Mouse (Mus musculus) liver, embryonic 14.5 days (tissue): ENCODE results near the gene Col11a1. TPM values are rescaled to one million over a fixed set of nuclear protein-coding genes. Genes with fewer than 3 reads are reported as not detected.

Experiments used
- ATAC-seq: fragments of 200-750 bp; cut with Nextera tagmentation; 2 replicates; pipeline ENCODE4 v1.8.0; 2017; ENCODE audit warnings: moderate number of reproducible peaks, mild to moderate bottlenecking, moderate library complexity; ENCODE audit not compliant: insufficient read depth
- DNase-seq, 3 experiments: peaks; one replicate each; pipeline ENCODE4 v3.0.0-alpha.2; 2012 to 2013; ENCODE audit warnings: low read depth in 3 of 3, low spot score in 3 of 3
- H3K27ac ChIP-seq: fragments of 300-500 bp; sonication (generic); 2 replicates; pipeline ENCODE4 v1.5.1; 2014; ENCODE audit warnings: moderate library complexity, mild to moderate bottlenecking, control low read depth, inconsistent platforms
- H3K27me3 ChIP-seq: fragments of 300-500 bp; sonication (generic); 2 replicates; pipeline ENCODE4 v1.6.1; 2014; ENCODE audit warnings: mild to moderate bottlenecking, low read length, moderate library complexity; ENCODE audit not compliant: control insufficient read depth, insufficient read depth
- H3K36me3 ChIP-seq: fragments of 300-500 bp; sonication (generic); replicated peaks from 2 replicates; pipeline ENCODE4 v1.6.1; 2014; ENCODE audit warnings: low read depth; ENCODE audit not compliant: control insufficient read depth, insufficient read depth
- H3K4me1 ChIP-seq, 2 experiments: fragments of 200-500 bp in 1 of 2; fragments of 300-500 bp in 1 of 2; sonication (generic) in 1 of 2; replicated peaks; 2 replicates each; pipeline ENCODE4 v1.6.1; 2012 to 2014; ENCODE audit warnings: antibody characterized with exemption in 1 of 2, inconsistent platforms in 1 of 2, low read length in 1 of 2; ENCODE audit not compliant: control insufficient read depth in 2 of 2, insufficient read depth in 2 of 2
- H3K4me2 ChIP-seq: fragments of 300-500 bp; sonication (generic); 2 replicates; pipeline ENCODE4 v1.6.1; 2014; ENCODE audit warnings: low read depth, mild to moderate bottlenecking, control low read depth, moderate library complexity
- H3K4me3 ChIP-seq, 2 experiments: fragments of 200-500 bp in 1 of 2; fragments of 300-500 bp in 1 of 2; sonication (generic) in 1 of 2; 2 replicates each; pipeline ENCODE4 v1.5.1; 2012 to 2014; ENCODE audit warnings: low read depth in 2 of 2, low read length in 2 of 2, mild to moderate bottlenecking in 2 of 2, control low read depth in 1 of 2, inconsistent platforms in 1 of 2, moderate library complexity in 1 of 2; ENCODE audit not compliant: insufficient read depth in 1 of 2
- H3K9ac ChIP-seq: fragments of 300-500 bp; sonication (generic); replicated peaks from 2 replicates; pipeline ENCODE4 v1.6.1; 2014; ENCODE audit warnings: mild to moderate bottlenecking, control low read depth, moderate library complexity
- H3K9me3 ChIP-seq: fragments of 300-500 bp; sonication (generic); 2 replicates; pipeline ENCODE4 v1.6.1; 2016; ENCODE audit warnings: low read length, mixed read lengths; ENCODE audit not compliant: control insufficient read depth
- CTCF ChIP-seq: IDR thresholded peaks from 2 replicates; pipeline ENCODE4 v1.5.1; 2016; ENCODE audit warnings: antibody characterized with exemption, low read depth, control low read depth
- EP300 ChIP-seq: IDR thresholded peaks from 2 replicates; pipeline ENCODE4 v1.6.1; 2016; ENCODE audit warnings: antibody characterized with exemption, low read depth
- WGBS: fragments of 180-500 bp; shearing (Covaris S2); extraction: QIAGEN DNeasy Blood & Tissue Kit; methylation state at CpG from one replicate; pipeline ENCODE4 v1.1.7; 2014; ENCODE audit not compliant: insufficient replicate concordance; 5-methylcytosine and 5-hydroxymethylcytosine counted together
- polyA plus RNA-seq, 2 experiments: library from polyadenylated mRNA; depleted of rRNA in 1 of 2; stranded (reverse) in 1 of 2; unstranded in 1 of 2; fragments of >200 nt; fragmentation: Nextera tagmentation in 1 of 2; extraction: Ambion mirVana in 1 of 2; gene quantifications; 2 replicates each; pipeline versions ENCODE4 v1.2.1 to v1.2.3; 2012 to 2014

The Col11a1 gene
- polyA plus RNA-seq, 2 experiments, result 1.1 to 1.6 TPM

- H3K9ac ChIP-seq, result no peak overlapping the region
- no peaks in the 10 kb centered on the region for H3K4me1 ChIP-seq
- TF ChIP-seq EP300 (no peak), CTCF (no peak)
- ATAC-seq, result no peak
- no peaks in the 10 kb centered on the region for H3K27me3 ChIP-seq
- H3K36me3 ChIP-seq, result no peaks in the 10 kb centered on the region
- DNase-seq, result no peak
- H3K4me3 ChIP-seq, result no peak overlapping the region
- no peaks in the 10 kb centered on the region for H3K9me3 ChIP-seq
- WGBS, result 10% methylated on average over 3 of the region's 3 CpGs
- no peak overlapping the region for H3K27ac ChIP-seq
- H3K4me2 ChIP-seq, result no peak overlapping the region
These were observed 116.8 kb downstream of the Col11a1 start for GRCm38 (mm10) chr3:114147140-114147539.

DNA sequence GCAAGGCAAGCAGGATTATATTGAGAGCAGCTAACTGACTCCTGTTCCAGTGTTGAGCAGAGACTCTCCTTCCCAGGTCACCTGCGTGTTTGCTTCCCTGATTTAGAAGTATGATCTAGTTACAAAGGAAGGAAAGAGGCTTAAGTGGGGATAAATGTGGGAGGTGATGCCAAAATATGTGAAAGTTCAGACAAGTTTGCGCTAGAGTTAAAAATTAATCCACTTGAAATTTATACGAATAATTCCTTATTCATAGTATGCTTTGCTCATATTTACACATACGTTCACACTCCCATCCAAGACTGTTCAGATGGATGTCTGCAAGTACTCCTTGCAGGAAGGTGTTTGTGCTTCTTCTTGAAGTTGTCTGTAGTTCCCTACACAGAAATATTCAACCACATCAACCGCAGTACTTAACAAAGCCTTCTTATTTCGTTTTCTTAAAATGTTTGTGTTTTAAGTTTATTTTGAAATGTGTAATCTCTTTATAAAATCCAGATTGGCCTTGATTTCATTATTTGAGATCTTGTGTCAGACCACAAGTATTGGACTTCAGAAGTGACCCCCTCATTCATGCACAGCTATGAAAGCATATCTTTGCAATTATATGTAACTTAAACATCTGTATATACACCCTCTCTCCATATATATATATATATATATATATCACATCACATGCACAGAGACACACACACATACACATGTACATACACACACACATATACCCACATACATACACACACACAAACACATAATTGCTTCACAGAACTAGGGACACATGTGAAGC is 167.8 kb downstream of the Col11a1 start:
- Histone ChIP-seq H3K4me1 (no peaks in the 10 kb centered on the region), H3K9ac (no peak overlapping the region), H3K36me3 (no peaks in the 10 kb centered on the region), H3K27ac (no peak overlapping the region), H3K9me3 (no peaks in the 10 kb centered on the region), H3K4me3 (no peak overlapping the region), H3K27me3 (no peaks in the 10 kb centered on the region), H3K4me2 (no peak overlapping the region)
- no peak for DNase-seq
- 67% methylated on average over 6 of the region's 6 CpGs for WGBS
- TF ChIP-seq EP300, result no peak
- TF ChIP-seq CTCF, result no peak
- ATAC-seq, result no peak

DNA sequence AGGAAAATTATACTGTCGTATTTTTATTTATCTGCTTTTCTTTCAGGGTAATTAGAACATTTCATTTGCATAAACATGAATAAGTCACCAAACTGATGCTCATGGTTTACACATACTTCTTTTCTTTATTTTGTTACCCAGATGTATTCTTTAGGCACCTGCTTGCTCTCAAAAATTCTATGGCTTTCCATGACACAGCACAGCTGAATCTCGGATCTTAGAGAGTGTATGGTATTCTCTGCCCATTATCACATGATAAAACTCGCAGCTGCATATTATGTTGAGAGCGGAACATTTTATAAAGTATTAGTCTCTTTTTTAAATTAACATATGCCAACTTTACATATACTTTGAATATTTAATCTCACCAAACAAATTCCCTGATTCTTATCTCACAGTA is 181.9 kb downstream of the Col11a1 start:
- DNase-seq, result no peak
- no peak for ATAC-seq
- H3K27ac ChIP-seq, result no peak overlapping the region

GRCm38 (mm10) chr3:114216105-114216504 is 185.8 kb downstream of the Col11a1 start:
- Histone ChIP-seq H3K9me3 (no peaks in the 10 kb centered on the region), H3K4me1 (no peaks in the 10 kb centered on the region), H3K4me3 (no peak overlapping the region), H3K4me2 (no peak overlapping the region), H3K27me3 (no peaks in the 10 kb centered on the region), H3K36me3 (no peaks in the 10 kb centered on the region), H3K9ac (no peak overlapping the region), H3K27ac (no peak overlapping the region)
- no peak for ATAC-seq
- 50% methylated on average over 5 of the region's 5 CpGs for WGBS
- no peak for DNase-seq
- TF ChIP-seq CTCF (no peak), EP300 (no peak)

More for the DNA sequence above, 181.9 kb downstream of the Col11a1 start:
- Histone ChIP-seq H3K36me3 (no peaks in the 10 kb centered on the region), H3K4me3 (no peak overlapping the region), H3K4me2 (no peak overlapping the region), H3K4me1 (no peaks in the 10 kb centered on the region), H3K9ac (no peak overlapping the region), H3K27me3 (no peaks in the 10 kb centered on the region), H3K9me3 (no peaks in the 10 kb centered on the region)
- no peak for TF ChIP-seq EP300
- no peak for TF ChIP-seq CTCF
- WGBS, result 68% methylated on average over 4 of the region's 4 CpGs

GRCm38 (mm10) chr3:114229501-114229900 is 199.2 kb downstream of the Col11a1 start:
- Histone ChIP-seq H3K27me3 (no peaks in the 10 kb centered on the region), H3K4me1 (no peaks in the 10 kb centered on the region), H3K4me2 (no peak overlapping the region), H3K4me3 (no peak overlapping the region), H3K9me3 (no peaks in the 10 kb centered on the region), H3K27ac (no peak overlapping the region), H3K36me3 (no peaks in the 10 kb centered on the region), H3K9ac (no peak overlapping the region)
- 30% methylated on average over 1 of the region's 1 CpGs for WGBS
- ATAC-seq (no peak), DNase-seq (no peak)
- no peak for TF ChIP-seq EP300
- TF ChIP-seq CTCF, result no peak
